Mouse (Mus musculus) ES-E14 (cell line): ENCODE data around the gene Elmo1. TPM values are rescaled to one million over a fixed set of nuclear protein-coding genes. Genes with fewer than 3 reads are reported as not detected.

Experiments used
- DNase-seq: peaks from one replicate; pipeline ENCODE4 v3.0.0-alpha.2; 2013; ENCODE audit warnings: low read depth, low spot score
- H3K27ac ChIP-seq: 2 replicates; pipeline ENCODE4 v1.5.1; 2012; ENCODE audit warnings: low read depth, mild to moderate bottlenecking, low read length, moderate library complexity, mixed read lengths; ENCODE audit not compliant: poor library complexity, insufficient read depth, severe bottlenecking
- H3K36me3 ChIP-seq: 2 replicates; pipeline ENCODE4 v1.6.1; 2012; ENCODE audit warnings: mild to moderate bottlenecking, low read length, moderate library complexity, mixed read lengths; ENCODE audit not compliant: control insufficient read depth, poor library complexity, insufficient read depth, severe bottlenecking
- H3K4me1 ChIP-seq, 2 experiments: fragments of 150-350 bp in 1 of 2; sonication (generic) in 1 of 2; 2 replicates each; pipeline ENCODE4 v1.6.1; 2012; ENCODE audit warnings: low read length in 2 of 2, mild to moderate bottlenecking in 1 of 2, mixed read lengths in 1 of 2; ENCODE audit not compliant: control insufficient read depth in 2 of 2, insufficient read depth in 2 of 2, poor library complexity in 1 of 2
- H3K4me3 ChIP-seq, 2 experiments: fragments of 150-350 bp in 1 of 2; sonication (generic) in 1 of 2; 2 replicates each; pipeline ENCODE4 v1.5.1; 2012; ENCODE audit warnings: low read length in 2 of 2, low read depth in 1 of 2, mild to moderate bottlenecking in 1 of 2, mixed read lengths in 1 of 2; ENCODE audit not compliant: insufficient read depth in 1 of 2, poor library complexity in 1 of 2, severe bottlenecking in 1 of 2
- H3K9ac ChIP-seq: 2 replicates; pipeline ENCODE4 v1.6.1; 2012; ENCODE audit warnings: low read depth, mild to moderate bottlenecking, low read length, mixed read lengths; ENCODE audit not compliant: poor library complexity, insufficient read depth, severe bottlenecking
- H3K9me3 ChIP-seq: fragments of 150-350 bp; sonication (generic); 2 replicates; pipeline ENCODE4 v1.6.1; 2012; ENCODE audit warnings: low read depth, mild to moderate bottlenecking, low read length; ENCODE audit not compliant: control insufficient read depth, insufficient read depth
- CHD2 ChIP-seq: IDR thresholded peaks from 2 replicates; pipeline ENCODE4 v1.6.1; 2014; ENCODE audit warnings: mild to moderate bottlenecking, low read depth, low read length, inconsistent platforms
- HCFC1 ChIP-seq: IDR thresholded peaks from 2 replicates; pipeline ENCODE4 v1.6.1; 2012; ENCODE audit warnings: low read length, inconsistent platforms, borderline replicate concordance; ENCODE audit not compliant: insufficient read depth
- MAFK ChIP-seq: IDR thresholded peaks from 2 replicates; pipeline ENCODE4 v1.6.1; 2014; ENCODE audit warnings: mild to moderate bottlenecking, low read depth, low read length, inconsistent platforms; ENCODE audit not compliant: insufficient read depth
- ZC3H11A ChIP-seq: IDR thresholded peaks from 2 replicates; pipeline ENCODE4 v1.6.1; 2012; ENCODE audit warnings: low read depth, mild to moderate bottlenecking, inconsistent platforms, low read length, borderline replicate concordance
- ZNF384 ChIP-seq: IDR thresholded peaks from 2 replicates; pipeline ENCODE4 v1.6.1; 2012; ENCODE audit warnings: low read depth, low read length, inconsistent platforms
- in situ Hi-C, 2 experiments: fragments of 600-800 bp; cut with MboI; formaldehyde crosslinking; loops; one replicate each; pipeline ENCODE4 v1.15.1; 2025; ENCODE audit warnings: low sequenced_read_pairs in 2 of 2, inconsistent platforms in 1 of 2; ENCODE audit not compliant: unreplicated experiment in 2 of 2
- total RNA-seq: library from RNA; depleted of rRNA; stranded (reverse); fragments of 300-350 nt; gene quantifications from 2 replicates; pipeline ENCODE4 v1.2.3, GENCODE M21; 2012; rRNA removed

Elmo1 gene
- total RNA-seq, result 3.7 and 11.9 TPM in 2 replicates

DNA sequence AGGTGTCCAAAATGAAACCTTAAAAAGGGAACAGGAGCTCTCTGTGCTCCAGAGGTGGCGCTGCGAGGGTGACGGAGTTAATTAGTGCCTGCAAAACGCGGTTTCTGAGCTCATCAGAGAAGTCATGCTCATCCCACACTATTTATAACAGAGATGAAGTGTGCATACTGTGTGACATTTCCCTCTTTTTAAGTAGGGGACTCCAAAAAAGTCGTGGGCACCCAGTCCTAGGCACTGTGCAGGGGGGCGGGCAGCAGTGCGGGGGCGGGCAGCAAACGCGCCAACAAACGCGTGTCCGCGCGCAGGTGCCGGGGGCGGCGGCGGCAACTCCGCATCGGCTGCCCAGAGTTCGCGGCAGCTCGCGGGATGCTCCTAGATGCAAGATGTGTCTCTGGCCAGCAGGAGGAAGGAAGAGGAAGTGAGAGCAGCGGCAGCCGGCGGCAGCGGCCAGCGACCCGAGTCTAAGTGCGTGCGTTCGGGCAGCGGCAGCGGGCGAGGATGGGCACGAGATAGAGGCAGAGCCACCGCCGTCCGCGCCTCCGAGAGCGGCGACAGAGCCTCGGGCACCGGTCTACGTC, at the start of gene Elmo1:
TSS of gene Elmo1 (plus strand) at position 464 of the 578 bp plus-strand sequence.
- DNase-seq, result peak; percentile 64
- Histone ChIP-seq H3K9ac (peak within 1 kb of the TSS; percentile 52), H3K9me3 (no peaks in the 10 kb centered on the region), H3K36me3 (no peaks in the 10 kb centered on the region), H3K4me1 (peaks cover 0 to 2% of the 10 kb centered on the region in 2 experiments; a peak in 1 of 4 replicates), H3K4me3 (peak within 1 kb of the TSS; percentile 78 to 85), H3K27ac (no peak within 1 kb of the TSS)
- no peak for TF ChIP-seq ZC3H11A
- peak; percentile 55; the same call in 1 of the 2 replicates for TF ChIP-seq HCFC1
- in situ Hi-C loops, result loop anchor here in 1 of 2 experiments (10.0 kb wide), 1 partner anchor 95 kb away; no protein-coding TSS in a partner anchor

- in situ Hi-C loops, result no loop called here
- DNase-seq, result no peak
- TF ChIP-seq HCFC1 (no peak), CHD2 (no peak), ZC3H11A (no peak), ZNF384 (no peak), MAFK (no peak)
- Histone ChIP-seq H3K27ac (no peak overlapping the region), H3K4me1 (peaks cover 5 to 7% of the 10 kb centered on the region in 2 experiments; a peak in 3 of 4 replicates), H3K9ac (no peak overlapping the region), H3K36me3 (no peaks in the 10 kb centered on the region), H3K4me3 (no peak overlapping the region), H3K9me3 (no peaks in the 10 kb centered on the region)
These were observed 49.1 kb upstream of the Elmo1 start for GRCm38 (mm10) chr13:20041169-20041830.

DNA sequence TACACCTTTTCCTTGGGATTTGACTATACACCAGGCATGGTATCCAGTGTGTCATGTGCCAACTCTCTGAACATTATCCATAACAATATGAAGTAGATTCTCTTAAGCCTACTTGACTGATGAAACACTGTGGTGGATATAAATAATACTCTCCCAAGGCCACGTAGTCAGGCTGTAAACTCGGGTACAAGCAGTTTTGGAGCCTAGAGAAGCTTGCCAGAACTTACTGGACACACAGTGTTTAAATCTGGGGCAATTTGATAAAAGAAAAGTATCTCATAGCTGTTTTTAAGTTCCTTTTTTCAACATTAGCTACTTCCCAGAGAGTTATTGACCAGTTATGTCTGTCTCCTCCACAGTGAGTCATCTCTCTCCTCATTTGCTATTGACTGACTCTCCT, 47.5 kb upstream of the Elmo1 start:
- no peak for DNase-seq
- Histone ChIP-seq H3K4me3 (no peak overlapping the region), H3K36me3 (no peaks in the 10 kb centered on the region), H3K4me1 (peaks cover 5 to 7% of the 10 kb centered on the region in 2 experiments; a peak in 3 of 4 replicates), H3K27ac (no peak overlapping the region), H3K9ac (no peak overlapping the region), H3K9me3 (no peaks in the 10 kb centered on the region)
- TF ChIP-seq MAFK, result no peak
- no peak for TF ChIP-seq ZC3H11A
- no peak for TF ChIP-seq CHD2
- no peak for TF ChIP-seq ZNF384
- no peak for TF ChIP-seq HCFC1
- in situ Hi-C loops, result no loop called here

GRCm38 (mm10) chr13:20045350-20045749, 45.0 kb upstream of the Elmo1 start:
- no peak overlapping the region for H3K4me3 ChIP-seq
- no peak overlapping the region for H3K27ac ChIP-seq
- H3K9me3 ChIP-seq, result no peaks in the 10 kb centered on the region
- no peaks in the 10 kb centered on the region for H3K36me3 ChIP-seq
- DNase-seq, result no peak
- TF ChIP-seq ZC3H11A, result no peak
- TF ChIP-seq ZNF384, result no peak
- no peak for TF ChIP-seq MAFK
- no peak for TF ChIP-seq CHD2
- TF ChIP-seq HCFC1, result no peak
- peaks cover 11 to 12% of the 10 kb centered on the region in 2 experiments; a peak in 3 of 4 replicates for H3K4me1 ChIP-seq
- H3K9ac ChIP-seq, result no peak overlapping the region
- in situ Hi-C loops, result no loop called here
